Mouse (Mus musculus) ES-Bruce4 (cell line): ENCODE data around the gene Zfp672.

Source experiments
- CTCF ChIP-seq: IDR thresholded peaks from one replicate; pipeline ENCODE4 v1.8.1; 2011; ENCODE audit warnings: low read depth, low read length
- EP300 ChIP-seq: IDR thresholded peaks from 2 replicates; pipeline ENCODE4 v1.6.1; 2011; ENCODE audit warnings: low read depth, low read length; ENCODE audit not compliant: insufficient read depth
- POLR2A ChIP-seq: IDR thresholded peaks from one replicate; pipeline ENCODE4 v1.8.1; 2011; ENCODE audit warnings: low read length; ENCODE audit not compliant: insufficient read depth

GRCm38 (mm10) chr11:58306860-58307308 lies 23.3 kb downstream of the Zfp672 start, which contains the start of gene Zfp692:
- TF ChIP-seq CTCF = no peak
- TF ChIP-seq POLR2A = no peak
- TF ChIP-seq EP300 = no peak
